Mouse (Mus musculus) bone marrow macrophage, adult 2 months (primary cell): Measurements from ENCODE around the gene Mnd1.

Experiments
- CTCF ChIP-seq: IDR thresholded peaks from 2 replicates; pipeline ENCODE4 v1.5.1; 2012; ENCODE audit warnings: low read depth, mild to moderate bottlenecking, low read length, moderate library complexity
- POLR2A ChIP-seq: IDR thresholded peaks from 2 replicates; pipeline ENCODE4 v1.6.1; 2012; ENCODE audit warnings: mild to moderate bottlenecking, low read depth, low read length, borderline replicate concordance

- TF ChIP-seq POLR2A (no peak), CTCF (no peak)
Observed at GRCm38 (mm10) chr3:84080074-84080473, 75.5 kb downstream of the Mnd1 start.
